Mouse (Mus musculus) megakaryocyte, adult 5-6 weeks (primary cell): ENCODE measurements around the gene Antxr1. TPM values are rescaled to one million over a fixed set of nuclear protein-coding genes. Genes with fewer than 3 reads are reported as not detected.
A peak's percentile ranks its signal among the peaks of the same experiment; 100 is the strongest.

Experiments used
- ATAC-seq: 2 replicates; pipeline ENCODE4 v1.8.0; 2016; ENCODE audit warnings: mild to moderate bottlenecking, inconsistent platforms; ENCODE audit not compliant: poor library complexity, severe bottlenecking
- total RNA-seq, 2 experiments: library from RNA; stranded (forward) in 1 of 2; stranded (reverse) in 1 of 2; fragments of 153-499, 151-499 nt in 1 of 2; fragments of 221-1000, 200-1000 nt in 1 of 2; gene quantifications; 2 replicates each; pipeline versions ENCODE4 v1.2.3 to v1.2.4; 2015 to 2017

The Antxr1 gene
- total RNA-seq, 2 experiments from 2014 or later: 0.07 to 0.56 TPM

GRCm38 (mm10) chr6:87202048-87202605 lies 133.5 kb downstream of the Antxr1 start:
- no peak for ATAC-seq

GRCm38 (mm10) chr6:87189755-87190154 lies 145.9 kb downstream of the Antxr1 start:
- peak; percentile 71 for ATAC-seq

- ATAC-seq: no peak
Measured at GRCm38 (mm10) chr6:87186988-87187387, 148.6 kb downstream of the Antxr1 start.

GRCm38 (mm10) chr6:87184418-87184817 lies 151.2 kb downstream of the Antxr1 start:
- ATAC-seq: no peak

- ATAC-seq: peak; percentile 30
Measured at GRCm38 (mm10) chr6:87183981-87184380, 151.6 kb downstream of the Antxr1 start.

GRCm38 (mm10) chr6:87183159-87183558 lies 152.5 kb downstream of the Antxr1 start:
- ATAC-seq: no peak

GRCm38 (mm10) chr6:87182736-87183135 lies 152.9 kb downstream of the Antxr1 start:
- ATAC-seq: no peak

GRCm38 (mm10) chr6:87171461-87171860 lies 164.2 kb downstream of the Antxr1 start:
- ATAC-seq: no peak

GRCm38 (mm10) chr6:87170875-87171274 lies 164.7 kb downstream of the Antxr1 start:
- no peak for ATAC-seq

- ATAC-seq: no peak
Measured at GRCm38 (mm10) chr6:87170277-87170676, 165.3 kb downstream of the Antxr1 start.

- no peak for ATAC-seq
Measured at GRCm38 (mm10) chr6:87168021-87168420, 167.6 kb downstream of the Antxr1 start.

GRCm38 (mm10) chr6:87166673-87167305 lies 168.8 kb downstream of the Antxr1 start:
- no peak for ATAC-seq

GRCm38 (mm10) chr6:87165536-87166311 lies 169.9 kb downstream of the Antxr1 start:
- ATAC-seq: no peak

- ATAC-seq: no peak
Measured at GRCm38 (mm10) chr6:87161391-87162263, 174.0 kb downstream of the Antxr1 start.

- ATAC-seq: no peak
Measured at GRCm38 (mm10) chr6:87160196-87160595, 175.4 kb downstream of the Antxr1 start.

- ATAC-seq: no peak
Measured at GRCm38 (mm10) chr6:87158062-87158623, 177.5 kb downstream of the Antxr1 start.

- no peak for ATAC-seq
Measured at GRCm38 (mm10) chr6:87153836-87154235, 181.8 kb downstream of the Antxr1 start.

GRCm38 (mm10) chr6:87153231-87153580 lies 182.4 kb downstream of the Antxr1 start:
- ATAC-seq: peak; percentile 53

GRCm38 (mm10) chr6:87152461-87153230 lies 183.0 kb downstream of the Antxr1 start:
- peak; percentile 95 for ATAC-seq

- ATAC-seq: no peak
Measured at GRCm38 (mm10) chr6:87151427-87151826, 184.2 kb downstream of the Antxr1 start.
